Mouse (Mus musculus) thymus, adult 2 months (tissue): Measurements from ENCODE around the gene Trpt1.

Experiments used
- CTCF ChIP-seq: fragments of 200-500 bp; IDR thresholded peaks from 2 replicates; pipeline ENCODE4 v1.5.1; 2012; ENCODE audit warnings: mild to moderate bottlenecking, control low read depth, low read length, moderate library complexity, borderline replicate concordance; ENCODE audit not compliant: control insufficient read depth, poor library complexity, insufficient read depth; ENCODE audit errors: extremely low read depth
- POLR2A ChIP-seq: fragments of 200-500 bp; IDR thresholded peaks from 2 replicates; pipeline ENCODE4 v1.6.1; 2012; ENCODE audit warnings: mild to moderate bottlenecking, low read length, control low read depth, moderate library complexity; ENCODE audit not compliant: control insufficient read depth, poor library complexity, insufficient read depth; ENCODE audit errors: extremely low read depth

- no peak for TF ChIP-seq POLR2A
- TF ChIP-seq CTCF = no peak
Observed at GRCm38 (mm10) chr19:6990712-6991111, 5.2 kb upstream of the Trpt1 start.
